Mouse (Mus musculus): ENCODE data around the gene Ten1. TPM values are rescaled to one million over a fixed set of nuclear protein-coding genes. Genes with fewer than 3 reads are reported as not detected.

The Ten1 gene
- total and polyA plus RNA-seq, 3 experiments: 17.8 to 95.8 (median 47.8) TPM

DNA sequence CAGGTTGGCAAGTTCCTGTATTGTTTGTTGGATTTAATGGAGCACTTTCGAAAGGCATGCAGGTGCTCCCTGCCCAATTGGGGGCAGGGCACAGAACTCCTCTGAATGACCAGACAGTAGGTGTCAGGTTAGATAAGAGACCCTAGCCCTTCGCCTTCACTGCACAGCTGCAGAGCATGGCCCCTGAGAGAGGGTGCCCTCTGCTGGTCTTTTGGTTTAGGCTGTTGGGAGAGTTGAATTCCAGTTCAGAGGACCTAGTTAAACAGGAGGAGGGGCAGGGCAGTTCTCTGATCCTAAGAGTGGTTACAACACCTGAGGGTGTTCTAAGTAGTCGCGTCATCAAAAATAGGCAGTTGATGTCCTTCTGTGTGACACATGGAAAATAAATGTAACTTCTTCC lies 21.2 kb downstream of the Ten1 start:
- ATAC-seq (ENCODE audit: extremely low read depth, insufficient number of reproducible peaks, low FRiP score, poor library complexity, severe bottlenecking): no peak
- Histone ChIP-seq H3K4me1 (ENCODE audit: insufficient read depth, low read depth, low read length) (peaks cover 26% of the 10 kb centered on the region), H3K9me3 (replicated peaks) (peaks cover 36% of the 10 kb centered on the region), H3K4me3 (ENCODE audit: low read depth, low read length) (no peak overlapping the region; the same call in 1 of the 2 replicates), H3K27me3 (ENCODE audit: insufficient read depth, low read length) (peaks cover 44% of the 10 kb centered on the region), H3K36me3 (replicated peaks) (peaks cover 4% of the 10 kb centered on the region)
- peak; percentile 75 for DNase-seq (ENCODE audit: low spot score)
- TF ChIP-seq POLR2AphosphoS5 (IDR thresholded peaks at IDR 0.05; ENCODE audit: insufficient replicate concordance, low read depth, low read length) (no peak), CTCF (IDR thresholded peaks at IDR 0.05; ENCODE audit: low read depth, low read length) (no peak; the same call in 1 of the 2 replicates), GATA2 (IDR thresholded peaks at IDR 0.05; ENCODE audit: borderline replicate concordance, low read depth, low read length) (no peak), TAL1 (conservative IDR thresholded peaks at IDR 0.05; ENCODE audit: low read depth, low read length) (no peak), GATA1 (IDR thresholded peaks at IDR 0.05; ENCODE audit: borderline replicate concordance, low read length) (no peak)

DNA sequence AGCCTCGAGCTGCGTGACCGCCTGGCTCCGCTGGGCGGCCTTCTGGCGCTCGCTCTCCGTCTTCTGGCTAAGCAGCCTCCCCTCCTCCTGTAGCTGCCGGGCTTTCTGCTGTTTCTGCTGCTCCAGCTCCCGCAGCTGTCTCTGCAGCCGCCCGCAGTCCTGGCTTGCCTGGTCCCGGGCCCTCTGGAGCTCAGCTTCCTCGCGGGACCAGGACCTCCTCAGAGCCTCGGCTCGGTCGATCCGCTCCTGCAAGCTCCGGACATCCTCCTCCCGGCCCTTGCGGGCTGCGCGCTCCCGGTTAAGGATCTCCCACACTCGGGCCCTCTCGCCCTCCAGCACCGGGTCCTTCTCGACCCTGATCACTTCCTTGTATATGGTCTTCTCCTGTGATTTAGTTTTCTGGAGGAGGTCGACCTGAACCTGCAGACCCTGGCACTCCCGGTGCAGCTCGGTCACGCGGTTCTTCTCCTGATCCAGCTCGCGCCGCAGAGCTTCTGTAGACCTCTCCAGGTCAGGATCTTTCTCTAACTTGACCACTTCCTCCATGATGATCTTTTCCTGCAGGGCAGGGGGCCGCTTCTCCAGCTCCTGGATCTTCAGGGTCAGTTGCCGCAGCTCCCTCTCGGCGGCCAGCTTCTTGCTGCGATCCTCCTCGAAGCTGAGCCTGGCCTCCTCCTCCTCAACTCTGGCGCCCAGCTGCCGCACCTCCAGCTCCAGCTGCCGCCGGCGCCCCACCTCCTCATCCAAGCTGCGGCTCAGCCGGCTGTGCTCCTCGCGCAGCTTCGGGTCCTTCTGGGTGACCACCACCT lies 23.5 kb downstream of the Ten1 start:
- DNase-seq (ENCODE audit: low spot score) (no peak), ATAC-seq (ENCODE audit: extremely low read depth, insufficient number of reproducible peaks, low FRiP score, poor library complexity, severe bottlenecking) (no peak)
- TF ChIP-seq TAL1 (conservative IDR thresholded peaks at IDR 0.05; ENCODE audit: low read depth, low read length) (no peak), CTCF (IDR thresholded peaks at IDR 0.05; ENCODE audit: low read depth, low read length) (no peak), GATA2 (IDR thresholded peaks at IDR 0.05; ENCODE audit: borderline replicate concordance, low read depth, low read length) (no peak), POLR2AphosphoS5 (IDR thresholded peaks at IDR 0.05; ENCODE audit: insufficient replicate concordance, low read depth, low read length) (no peak), GATA1 (IDR thresholded peaks at IDR 0.05; ENCODE audit: borderline replicate concordance, low read length) (no peak)
- peaks cover 47% of the 10 kb centered on the region for H3K27me3 ChIP-seq (ENCODE audit: insufficient read depth, low read length)
- no peak overlapping the region for H3K4me3 ChIP-seq (ENCODE audit: low read depth, low read length)
- no peaks in the 10 kb centered on the region for H3K36me3 ChIP-seq (replicated peaks)
- H3K4me1 ChIP-seq (ENCODE audit: insufficient read depth, low read depth, low read length): peaks cover 26% of the 10 kb centered on the region
- H3K9me3 ChIP-seq (replicated peaks): peaks cover 40% of the 10 kb centered on the region

DNA sequence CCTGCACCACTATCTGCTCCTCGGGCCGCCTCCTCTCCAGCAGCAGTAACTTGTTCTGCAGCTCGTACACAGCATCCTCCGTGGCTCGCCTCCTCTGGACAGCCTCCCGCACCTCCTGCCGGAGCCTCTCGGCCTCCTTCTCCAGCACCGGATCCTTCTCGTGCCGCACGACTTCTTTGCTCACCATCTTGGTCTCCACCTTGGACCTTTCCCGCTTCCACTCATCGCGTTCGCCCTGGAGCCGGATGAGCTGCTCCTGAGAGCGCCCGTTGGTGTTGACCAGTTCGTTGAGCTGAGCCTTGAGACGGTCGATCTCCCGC lies 24.0 kb downstream of the Ten1 start:
- TF ChIP-seq POLR2AphosphoS5 (IDR thresholded peaks at IDR 0.05; ENCODE audit: insufficient replicate concordance, low read depth, low read length) (no peak), TAL1 (conservative IDR thresholded peaks at IDR 0.05; ENCODE audit: low read depth, low read length) (no peak), GATA1 (IDR thresholded peaks at IDR 0.05; ENCODE audit: borderline replicate concordance, low read length) (no peak), GATA2 (IDR thresholded peaks at IDR 0.05; ENCODE audit: borderline replicate concordance, low read depth, low read length) (no peak), CTCF (IDR thresholded peaks at IDR 0.05; ENCODE audit: low read depth, low read length) (no peak)
- DNase-seq (ENCODE audit: low spot score) (no peak), ATAC-seq (ENCODE audit: extremely low read depth, insufficient number of reproducible peaks, low FRiP score, poor library complexity, severe bottlenecking) (no peak)
- H3K36me3 ChIP-seq (replicated peaks): no peaks in the 10 kb centered on the region
- no peak overlapping the region for H3K4me3 ChIP-seq (ENCODE audit: low read depth, low read length)
- H3K9me3 ChIP-seq (replicated peaks): peaks cover 40% of the 10 kb centered on the region
- H3K4me1 ChIP-seq (ENCODE audit: insufficient read depth, low read depth, low read length): peaks cover 26% of the 10 kb centered on the region
- peaks cover 51% of the 10 kb centered on the region for H3K27me3 ChIP-seq (ENCODE audit: insufficient read depth, low read length)

GRCm38 (mm10) chr11:116226414-116226813 lies 27.8 kb downstream of the Ten1 start:
- Histone ChIP-seq H3K4me3 (ENCODE audit: low read depth, low read length) (no peak overlapping the region), H3K9me3 (replicated peaks) (peaks cover 34% of the 10 kb centered on the region), H3K4me1 (ENCODE audit: insufficient read depth, low read depth, low read length) (peaks cover 3% of the 10 kb centered on the region; the same call in 1 of the 2 replicates), H3K27me3 (ENCODE audit: insufficient read depth, low read length) (peaks cover 72% of the 10 kb centered on the region), H3K36me3 (replicated peaks) (no peaks in the 10 kb centered on the region)
- ATAC-seq (ENCODE audit: extremely low read depth, insufficient number of reproducible peaks, low FRiP score, poor library complexity, severe bottlenecking): no peak
- TF ChIP-seq CTCF (IDR thresholded peaks at IDR 0.05; ENCODE audit: low read depth, low read length): peak; percentile 71
- TF ChIP-seq POLR2AphosphoS5 (IDR thresholded peaks at IDR 0.05; ENCODE audit: insufficient replicate concordance, low read depth, low read length): no peak
- DNase-seq (ENCODE audit: low spot score): peak; percentile 68

DNA sequence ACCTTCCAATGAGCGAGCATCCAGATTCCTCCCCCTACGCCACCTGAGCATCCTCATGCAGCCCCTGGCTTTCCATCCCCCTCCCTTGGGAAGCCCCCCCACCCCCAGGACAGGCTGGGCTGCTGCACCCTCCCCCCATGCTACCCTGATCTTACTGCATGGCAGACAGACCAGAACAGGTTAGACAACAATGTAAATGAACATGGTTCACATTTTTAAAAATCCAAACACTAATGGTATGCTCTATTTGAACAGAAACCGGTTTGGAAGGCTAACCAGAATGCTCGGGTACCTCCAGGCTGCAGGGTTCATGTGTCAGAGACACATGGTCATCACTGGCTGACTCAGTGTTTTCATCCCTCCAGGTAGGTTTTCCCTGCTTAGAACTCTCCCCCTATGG lies 30.0 kb downstream of the Ten1 start:
- TF ChIP-seq GATA1 (IDR thresholded peaks at IDR 0.05; ENCODE audit: borderline replicate concordance, low read length) (no peak), CTCF (IDR thresholded peaks at IDR 0.05; ENCODE audit: low read depth, low read length) (no peak), POLR2AphosphoS5 (IDR thresholded peaks at IDR 0.05; ENCODE audit: insufficient replicate concordance, low read depth, low read length) (no peak), GATA2 (IDR thresholded peaks at IDR 0.05; ENCODE audit: borderline replicate concordance, low read depth, low read length) (no peak), TAL1 (conservative IDR thresholded peaks at IDR 0.05; ENCODE audit: low read depth, low read length) (no peak)
- peaks cover 11% of the 10 kb centered on the region for H3K9me3 ChIP-seq (replicated peaks)
- peaks cover 69% of the 10 kb centered on the region for H3K27me3 ChIP-seq (ENCODE audit: insufficient read depth, low read length)
- H3K4me1 ChIP-seq (ENCODE audit: insufficient read depth, low read depth, low read length): peaks cover 3% of the 10 kb centered on the region; the same call in 1 of the 2 replicates
- H3K36me3 ChIP-seq (replicated peaks): no peaks in the 10 kb centered on the region
- no peak overlapping the region for H3K4me3 ChIP-seq (ENCODE audit: low read depth, low read length)
- ATAC-seq (ENCODE audit: extremely low read depth, insufficient number of reproducible peaks, low FRiP score, poor library complexity, severe bottlenecking): no peak
- no peak for DNase-seq (ENCODE audit: low spot score)

DNA sequence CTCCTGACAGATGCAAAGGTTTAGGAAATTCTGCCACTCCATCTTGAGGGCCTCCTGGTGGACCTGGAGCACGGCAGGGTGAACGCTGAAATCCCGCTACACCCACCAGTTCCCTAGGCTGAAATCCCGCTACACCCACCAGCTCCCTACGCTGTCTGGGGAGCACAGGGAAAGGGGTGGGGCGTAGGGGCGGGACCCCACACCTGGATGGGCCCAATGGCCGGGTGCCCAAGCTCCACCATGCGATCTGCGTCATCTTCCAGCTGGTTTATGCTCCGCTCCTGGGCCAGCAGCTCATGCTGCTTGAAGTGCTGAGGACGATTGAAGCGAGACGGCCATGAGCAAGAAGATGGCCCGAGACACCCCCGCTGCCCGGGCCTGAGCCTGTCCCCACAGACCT lies 33.8 kb downstream of the Ten1 start:
- Histone ChIP-seq H3K9me3 (replicated peaks) (no peaks in the 10 kb centered on the region), H3K4me1 (ENCODE audit: insufficient read depth, low read depth, low read length) (no peaks in the 10 kb centered on the region), H3K27me3 (ENCODE audit: insufficient read depth, low read length) (peaks cover 84% of the 10 kb centered on the region), H3K4me3 (ENCODE audit: low read depth, low read length) (no peak overlapping the region), H3K36me3 (replicated peaks) (no peaks in the 10 kb centered on the region)
- TF ChIP-seq GATA1 (IDR thresholded peaks at IDR 0.05; ENCODE audit: borderline replicate concordance, low read length): no peak
- no peak for TF ChIP-seq POLR2AphosphoS5 (IDR thresholded peaks at IDR 0.05; ENCODE audit: insufficient replicate concordance, low read depth, low read length)
- TF ChIP-seq GATA2 (IDR thresholded peaks at IDR 0.05; ENCODE audit: borderline replicate concordance, low read depth, low read length): no peak
- no peak for TF ChIP-seq CTCF (IDR thresholded peaks at IDR 0.05; ENCODE audit: low read depth, low read length)
- no peak for TF ChIP-seq TAL1 (conservative IDR thresholded peaks at IDR 0.05; ENCODE audit: low read depth, low read length)
- ATAC-seq (ENCODE audit: extremely low read depth, insufficient number of reproducible peaks, low FRiP score, poor library complexity, severe bottlenecking) (no peak), DNase-seq (ENCODE audit: low spot score) (no peak)
